Mouse (Mus musculus): ENCODE results near the gene Slc38a2.

- no peak for TF ChIP-seq POLR2A (IDR thresholded peaks at IDR 0.05; ENCODE audit: extremely low read depth, insufficient read depth, low read length)
- no peak for TF ChIP-seq CTCF (IDR thresholded peaks at IDR 0.05; ENCODE audit: low read depth, low read length)
Observed at GRCm38 (mm10) chr15:96640291-96640985, 59.1 kb downstream of the Slc38a2 start.

Data from liver, adult 2 months (tissue).